Mouse (Mus musculus): ENCODE measurements at regions not wholly inside any gene's neighbourhood (a gene's known extent, or its start where the extent isn't known, plus 50 kb on each side); places are given as distances from the start of the nearest gene placed in this dataset.

GRCm38 (mm10) chr14:87300838-87301237, 115.6 kb upstream of the Tdrd3 start:
- H3K9me3 ChIP-seq: no peaks in the 10 kb centered on the region
- ATAC-seq (replicated peaks): no peak
- no peak overlapping the region for H3K27ac ChIP-seq
- no peak overlapping the region for H3K9ac ChIP-seq
- H3K4me2 ChIP-seq: no peak overlapping the region
- H3K27me3 ChIP-seq (replicated peaks): no peaks in the 10 kb centered on the region
- no peaks in the 10 kb centered on the region for H3K4me1 ChIP-seq
- no peak overlapping the region for H3K4me3 ChIP-seq
- 72% methylated on average over 4 of the region's 4 CpGs for WGBS
- no peaks in the 10 kb centered on the region for H3K36me3 ChIP-seq (replicated peaks)

GRCm38 (mm10) chr14:87301564-87301963, 114.9 kb upstream of the Tdrd3 start:
- Histone ChIP-seq H3K4me2 (no peak overlapping the region), H3K27me3 (replicated peaks) (no peaks in the 10 kb centered on the region), H3K4me1 (no peaks in the 10 kb centered on the region), H3K36me3 (replicated peaks) (no peaks in the 10 kb centered on the region), H3K9ac (no peak overlapping the region), H3K27ac (no peak overlapping the region), H3K9me3 (no peaks in the 10 kb centered on the region), H3K4me3 (no peak overlapping the region)
- no peak for ATAC-seq (replicated peaks)
- WGBS: 80% methylated on average over 5 of the region's 5 CpGs

DNA sequence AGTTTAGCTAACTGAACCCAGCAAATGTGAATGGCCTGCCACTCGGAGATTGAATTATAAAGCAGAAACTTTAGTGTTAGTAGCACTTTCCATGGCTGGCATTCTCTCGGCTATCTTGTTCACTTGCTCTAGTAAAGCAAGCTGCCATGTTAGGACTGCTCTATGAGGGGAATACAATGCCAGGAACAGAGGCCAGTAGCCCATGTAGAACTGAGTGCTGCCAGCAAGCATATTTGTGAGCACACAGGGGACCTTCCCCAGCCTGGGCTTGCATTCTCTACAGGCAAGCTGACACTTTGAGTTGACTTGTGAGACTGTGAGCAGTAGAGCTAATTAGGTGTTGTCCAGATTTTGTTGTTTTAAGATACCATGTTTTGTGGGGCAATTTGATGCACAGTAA, 111.0 kb upstream of the Tdrd3 start:
- Histone ChIP-seq H3K9me3 (no peaks in the 10 kb centered on the region), H3K9ac (no peak overlapping the region), H3K27ac (no peak overlapping the region), H3K36me3 (replicated peaks) (no peaks in the 10 kb centered on the region), H3K27me3 (replicated peaks) (no peaks in the 10 kb centered on the region), H3K4me3 (no peak overlapping the region), H3K4me1 (no peaks in the 10 kb centered on the region), H3K4me2 (no peak overlapping the region)
- no peak for ATAC-seq (replicated peaks)
- 91% methylated on average over 2 of the region's 2 CpGs for WGBS

- H3K9me3 ChIP-seq: no peaks in the 10 kb centered on the region
- ATAC-seq (replicated peaks): no peak
- no peak overlapping the region for H3K9ac ChIP-seq
- H3K4me1 ChIP-seq: no peaks in the 10 kb centered on the region
- no peak overlapping the region for H3K27ac ChIP-seq
- H3K4me3 ChIP-seq: no peak overlapping the region
- 72% methylated on average over 7 of the region's 7 CpGs for WGBS
- H3K27me3 ChIP-seq (replicated peaks): no peaks in the 10 kb centered on the region
- no peaks in the 10 kb centered on the region for H3K36me3 ChIP-seq (replicated peaks)
- no peak overlapping the region for H3K4me2 ChIP-seq
Observed at GRCm38 (mm10) chr14:87306011-87306410, 110.4 kb upstream of the Tdrd3 start.

- Histone ChIP-seq H3K27me3 (replicated peaks) (no peaks in the 10 kb centered on the region), H3K4me2 (no peak overlapping the region), H3K36me3 (replicated peaks) (no peaks in the 10 kb centered on the region), H3K9me3 (no peaks in the 10 kb centered on the region), H3K4me1 (no peaks in the 10 kb centered on the region), H3K27ac (no peak overlapping the region), H3K9ac (no peak overlapping the region), H3K4me3 (no peak overlapping the region)
- no peak for ATAC-seq (replicated peaks)
- 53% methylated on average over 7 of the region's 7 CpGs for WGBS
Observed at GRCm38 (mm10) chr14:87308016-87308415, 108.4 kb upstream of the Tdrd3 start.

- ATAC-seq (replicated peaks): no peak
- no peak overlapping the region for H3K4me2 ChIP-seq
- no peaks in the 10 kb centered on the region for H3K27me3 ChIP-seq (replicated peaks)
- 92% methylated on average over 5 of the region's 5 CpGs for WGBS
- no peak overlapping the region for H3K9ac ChIP-seq
- no peak overlapping the region for H3K4me3 ChIP-seq
- H3K4me1 ChIP-seq: peaks cover 11% of the 10 kb centered on the region
- no peaks in the 10 kb centered on the region for H3K36me3 ChIP-seq (replicated peaks)
- H3K27ac ChIP-seq: no peak overlapping the region
- H3K9me3 ChIP-seq: no peaks in the 10 kb centered on the region
Observed at GRCm38 (mm10) chr14:87312318-87312717, 104.1 kb upstream of the Tdrd3 start.

DNA sequence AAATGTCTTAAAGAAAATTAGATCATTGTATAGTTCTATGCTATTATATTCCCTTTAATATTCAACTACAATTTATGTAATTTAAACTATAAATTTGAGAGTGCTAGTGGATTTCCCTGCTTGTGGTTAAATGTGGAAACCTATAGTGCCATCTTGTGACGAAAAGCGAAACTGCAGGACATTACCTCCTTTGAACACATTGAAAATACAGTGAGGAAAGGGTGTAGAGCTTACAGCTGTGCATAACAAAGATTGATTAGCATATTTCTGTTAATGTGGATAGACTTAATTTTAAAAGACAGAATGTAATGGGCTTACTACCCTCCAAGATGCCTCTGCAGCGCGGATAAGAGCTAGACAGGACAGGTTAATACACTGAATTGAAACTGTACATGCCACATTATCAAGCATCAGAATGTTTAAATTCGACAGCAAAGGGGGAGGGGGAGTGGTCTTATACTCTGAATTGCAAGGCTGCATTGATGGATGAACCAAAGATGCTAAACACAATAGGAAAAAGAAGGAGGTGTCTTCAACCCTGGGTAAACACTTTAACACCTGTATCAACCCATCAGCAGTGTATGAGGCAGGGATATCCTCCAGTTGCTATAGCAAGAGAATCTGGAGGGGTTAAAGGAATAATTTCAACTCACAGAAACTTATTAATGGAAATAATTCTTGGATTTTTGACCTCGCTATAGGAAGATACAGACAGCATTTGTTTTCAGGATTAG, 101.3 kb upstream of the Tdrd3 start:
- Histone ChIP-seq H3K4me1 (peaks cover 11% of the 10 kb centered on the region), H3K4me2 (peak overlapping the region; percentile 29), H3K9ac (no peak overlapping the region), H3K27ac (peak overlapping the region; percentile 39), H3K4me3 (no peak overlapping the region), H3K9me3 (no peaks in the 10 kb centered on the region), H3K27me3 (replicated peaks) (no peaks in the 10 kb centered on the region), H3K36me3 (replicated peaks) (no peaks in the 10 kb centered on the region)
- 18% methylated on average over 6 of the region's 6 CpGs for WGBS
- ATAC-seq (replicated peaks): peak; percentile 90

DNA sequence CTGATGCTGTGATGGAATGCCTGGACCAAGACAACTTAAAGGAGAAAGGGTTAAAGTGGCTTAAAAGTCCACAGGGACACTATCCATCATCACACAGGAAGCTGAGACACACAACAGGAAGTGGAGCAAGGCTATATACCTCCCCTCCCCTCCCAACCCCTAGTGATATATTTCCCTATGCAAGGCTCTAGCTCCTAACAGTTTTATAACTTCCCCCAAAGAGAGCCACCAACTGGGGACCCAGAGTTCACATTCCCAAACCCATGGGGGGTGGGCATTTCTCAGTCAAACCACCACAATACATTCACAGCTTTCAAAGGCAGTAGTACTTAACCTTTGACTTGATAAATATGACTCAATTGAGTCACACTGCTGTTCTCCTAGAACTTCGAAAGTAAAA, 88.6 kb upstream of the Tdrd3 start:
- WGBS: 39% methylated on average over 1 of the region's 1 CpGs
- H3K4me1 ChIP-seq: no peaks in the 10 kb centered on the region
- H3K9ac ChIP-seq: no peak overlapping the region
- H3K9me3 ChIP-seq: no peaks in the 10 kb centered on the region
- H3K4me2 ChIP-seq: no peak overlapping the region
- no peak overlapping the region for H3K27ac ChIP-seq
- no peaks in the 10 kb centered on the region for H3K27me3 ChIP-seq (replicated peaks)
- ATAC-seq (replicated peaks): no peak
- no peaks in the 10 kb centered on the region for H3K36me3 ChIP-seq (replicated peaks)
- no peak overlapping the region for H3K4me3 ChIP-seq

GRCm38 (mm10) chr14:87337950-87338526, 78.4 kb upstream of the Tdrd3 start:
- H3K4me3 ChIP-seq: no peak overlapping the region
- 59% methylated on average over 8 of the region's 8 CpGs for WGBS
- no peak for ATAC-seq (replicated peaks)
- H3K4me2 ChIP-seq: no peak overlapping the region
- H3K4me1 ChIP-seq: no peaks in the 10 kb centered on the region
- no peaks in the 10 kb centered on the region for H3K27me3 ChIP-seq (replicated peaks)
- H3K36me3 ChIP-seq (replicated peaks): no peaks in the 10 kb centered on the region
- H3K27ac ChIP-seq: no peak overlapping the region
- no peak overlapping the region for H3K9ac ChIP-seq
- no peaks in the 10 kb centered on the region for H3K9me3 ChIP-seq

DNA sequence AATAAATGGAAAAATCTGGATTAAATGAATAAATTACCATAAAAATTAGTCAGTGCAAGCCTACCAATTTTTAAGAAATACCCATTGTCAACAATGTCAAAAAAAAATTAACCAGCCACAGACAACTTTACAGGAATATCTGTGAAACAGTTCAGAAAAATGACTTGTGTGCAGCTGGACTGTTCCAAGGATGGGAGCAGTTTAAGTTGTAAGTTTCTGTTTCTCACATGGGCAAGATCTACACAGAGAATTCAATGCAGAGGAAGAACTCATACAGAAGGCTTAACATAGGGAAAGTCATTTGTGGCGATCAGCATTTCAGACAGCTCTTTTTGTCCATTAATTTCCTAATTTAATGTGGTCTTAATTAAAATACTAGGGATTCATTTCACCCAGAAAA, 71.9 kb upstream of the Tdrd3 start:
- Histone ChIP-seq H3K9me3 (no peaks in the 10 kb centered on the region), H3K36me3 (replicated peaks) (no peaks in the 10 kb centered on the region), H3K27ac (no peak overlapping the region), H3K4me2 (no peak overlapping the region), H3K27me3 (replicated peaks) (no peaks in the 10 kb centered on the region), H3K9ac (no peak overlapping the region), H3K4me1 (no peaks in the 10 kb centered on the region), H3K4me3 (no peak overlapping the region)
- 69% methylated on average over 1 of the region's 1 CpGs for WGBS
- no peak for ATAC-seq (replicated peaks)

DNA sequence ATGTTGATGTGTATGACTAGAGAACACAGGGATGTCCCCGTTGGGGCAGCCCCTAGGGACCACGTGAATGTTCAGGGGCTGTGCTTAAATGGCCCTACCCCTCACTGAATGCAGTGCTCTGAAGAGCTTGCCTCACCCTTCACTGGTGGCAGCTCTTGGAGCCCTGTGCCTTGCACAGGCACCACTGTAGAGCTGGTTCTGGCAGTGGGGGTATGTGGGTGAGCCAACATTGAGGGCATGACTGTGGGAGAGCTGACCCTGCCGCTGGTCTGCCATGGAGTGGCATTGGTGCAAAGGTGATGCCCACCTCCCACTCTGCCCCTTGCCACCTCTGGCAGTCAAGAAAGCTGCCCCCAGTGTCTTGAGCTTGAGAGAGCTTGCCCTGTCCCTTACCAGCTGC, 69.6 kb upstream of the Tdrd3 start:
- Histone ChIP-seq H3K36me3 (replicated peaks) (no peaks in the 10 kb centered on the region), H3K4me3 (no peak overlapping the region), H3K9me3 (no peaks in the 10 kb centered on the region), H3K4me2 (no peak overlapping the region), H3K4me1 (no peaks in the 10 kb centered on the region), H3K27ac (no peak overlapping the region), H3K27me3 (replicated peaks) (no peaks in the 10 kb centered on the region), H3K9ac (no peak overlapping the region)
- no peak; the same call in 1 of the 2 replicates for ATAC-seq (replicated peaks)
- WGBS: 89% methylated on average over 3 of the region's 3 CpGs

DNA sequence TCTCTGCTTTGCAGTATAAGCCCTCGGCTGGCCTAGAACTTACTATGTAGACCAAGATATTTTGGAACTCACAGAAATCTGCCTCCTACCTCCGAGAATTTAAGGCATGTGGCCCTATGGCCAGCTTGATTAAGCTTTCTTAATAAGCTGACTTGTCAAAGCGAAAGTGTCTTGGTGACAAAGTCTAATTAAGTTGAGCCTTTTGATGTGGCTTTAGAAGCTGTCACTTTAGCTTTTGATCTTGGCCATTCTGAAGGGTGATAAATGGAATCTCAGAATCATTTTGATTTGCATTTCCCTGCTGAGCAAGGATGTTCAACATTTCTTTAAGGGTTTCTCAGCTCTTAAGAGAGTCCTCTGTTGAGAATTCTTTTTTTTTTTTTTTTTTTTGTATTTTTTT, 67.6 kb upstream of the Tdrd3 start:
- 53% methylated on average over 3 of the region's 3 CpGs for WGBS
- ATAC-seq (replicated peaks): no peak
- H3K9ac ChIP-seq: no peak overlapping the region
- no peaks in the 10 kb centered on the region for H3K9me3 ChIP-seq
- H3K4me2 ChIP-seq: no peak overlapping the region
- H3K36me3 ChIP-seq (replicated peaks): no peaks in the 10 kb centered on the region
- no peaks in the 10 kb centered on the region for H3K27me3 ChIP-seq (replicated peaks)
- H3K4me3 ChIP-seq: no peak overlapping the region
- no peak overlapping the region for H3K27ac ChIP-seq
- no peaks in the 10 kb centered on the region for H3K4me1 ChIP-seq

GRCm38 (mm10) chr14:87365793-87366192, 50.6 kb upstream of the Tdrd3 start:
- Histone ChIP-seq H3K4me1 (no peaks in the 10 kb centered on the region), H3K27me3 (replicated peaks) (no peaks in the 10 kb centered on the region), H3K9me3 (no peaks in the 10 kb centered on the region), H3K27ac (no peak overlapping the region), H3K36me3 (replicated peaks) (no peaks in the 10 kb centered on the region), H3K9ac (no peak overlapping the region), H3K4me2 (no peak overlapping the region), H3K4me3 (no peak overlapping the region)
- ATAC-seq (replicated peaks): no peak
- 91% methylated on average over 2 of the region's 2 CpGs for WGBS
